Mouse (Mus musculus) lung, postnatal 0 days (tissue): Measurements from ENCODE around the gene Wdr86.

Source experiments
- CTCF ChIP-seq: IDR thresholded peaks from 2 replicates; pipeline ENCODE4 v1.5.1; 2016; ENCODE audit warnings: antibody characterized with exemption, mild to moderate bottlenecking
- EP300 ChIP-seq: IDR thresholded peaks from 2 replicates; pipeline ENCODE4 v1.6.1; 2016; ENCODE audit warnings: antibody characterized with exemption, mild to moderate bottlenecking, control low read depth

DNA sequence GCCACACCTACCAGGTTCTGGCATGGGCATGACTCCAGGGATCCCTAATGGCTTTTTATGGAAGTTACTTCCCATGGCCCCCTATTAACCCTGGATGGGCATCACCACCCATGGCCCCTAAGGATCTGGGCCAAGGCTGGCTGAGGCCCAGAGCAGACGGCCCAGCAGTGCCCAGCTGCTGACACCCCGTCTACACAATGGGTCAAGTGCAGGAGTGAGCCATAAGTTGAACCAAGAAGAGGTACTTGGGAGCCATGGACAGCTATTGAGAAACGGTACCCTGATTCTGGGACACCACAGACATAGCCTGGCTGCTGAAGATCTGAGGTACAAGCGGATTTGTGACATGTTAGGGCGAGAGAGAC is 6.3 kb downstream of the Wdr86 start:
- TF ChIP-seq CTCF (no peak), EP300 (no peak; the same call in 1 of the 2 replicates)
